Mouse (Mus musculus) lung, adult 10 weeks (tissue): ENCODE measurements around the gene Mageh1. TPM values are rescaled to one million over a fixed set of nuclear protein-coding genes. Genes with fewer than 3 reads are reported as not detected.

ENCODE experiments used
- polyA plus RNA-seq: library from polyadenylated mRNA; stranded (reverse); fragments of 350-450 nt; fragmentation: Illumina TruSeq; extraction: RNeasy Lipid Tissue Mini Kit (QIAGEN cat#74804); gene quantifications from one replicate; pipeline ENCODE4 v1.2.3, GENCODE M21; 2014; ENCODE audit warnings: low read depth, low replicate concordance; ENCODE audit not compliant: insufficient read depth

The Mageh1 gene
- 25.4 TPM for polyA plus RNA-seq

GRCm38 (mm10) chrX:153037087-153037971, at the start of gene Mageh1:
Gene Mageh1, minus strand, starts transcription at chrX:153037575.

GRCm38 (mm10) chrX:153006387-153006841, 31.0 kb downstream of the Mageh1 start, which contains the start of gene Usp51:
Gene Usp51, plus strand, starts transcription at chrX:153006469.

Other genes starting within 250 kb of the Mageh1 start
- gene Usp51, start 31.1 kb downstream of the Mageh1 start, polyA plus RNA-seq = not detected
- gene Foxr2, start 81.2 kb upstream of the Mageh1 start, polyA plus RNA-seq = not detected
- gene Rragb, start 102.4 kb upstream of the Mageh1 start, polyA plus RNA-seq = 2.4 TPM
- gene Klf8, start 199.9 kb upstream of the Mageh1 start, polyA plus RNA-seq = 0.65 TPM